In genomic region chr4:105972736-105973135, GRCm38 (mm10) we compare ENCODE assay signal across 24 mouse cellular contexts.
"Had no signal": no experiment of that assay in that cellular context is flagged by ENCODE, and none has a peak within 500 bp of the region (broad histone marks: within the 10 kb centered on the region; RNA-seq: fewer than 3 reads in every experiment).

No protein-coding gene starts in this region.

- H3K27me3 ChIP-seq: embryonic facial prominence, embryonic 12.5 days; embryonic facial prominence, embryonic 13.5 days; embryonic facial prominence, embryonic 15.5 days; forebrain, embryonic 12.5 days; forebrain, embryonic 13.5 days; forebrain, embryonic 15.5 days; heart, embryonic 12.5 days; heart, embryonic 13.5 days had no signal

- H3K27ac ChIP-seq: embryonic facial prominence, embryonic 12.5 days; embryonic facial prominence, embryonic 13.5 days; embryonic facial prominence, embryonic 15.5 days; forebrain, embryonic 10.5 days; forebrain, embryonic 12.5 days; forebrain, embryonic 13.5 days; forebrain, embryonic 15.5 days; gastrocnemius, adult 2 months; heart, adult 2 months; heart, embryonic 10.5 days; heart, embryonic 13.5 days had no signal

- ATAC-seq: forebrain, embryonic 13.5 days; forebrain, embryonic 14.5 days; forebrain, embryonic 15.5 days; forebrain, embryonic 16.5 days; forebrain, postnatal 0 days had no signal

- H3K4me1 ChIP-seq: forebrain, embryonic 15.5 days; heart, embryonic 10.5 days; heart, embryonic 12.5 days; heart, embryonic 13.5 days had no signal

- H3K9me3 ChIP-seq: embryonic facial prominence, embryonic 12.5 days; embryonic facial prominence, embryonic 13.5 days; embryonic facial prominence, embryonic 15.5 days; forebrain, embryonic 10.5 days; forebrain, embryonic 12.5 days; forebrain, embryonic 13.5 days; forebrain, embryonic 15.5 days; heart, embryonic 10.5 days; heart, embryonic 12.5 days; heart, embryonic 13.5 days had no signal

- H3K4me3 ChIP-seq: embryonic facial prominence, embryonic 12.5 days; embryonic facial prominence, embryonic 13.5 days; embryonic facial prominence, embryonic 15.5 days; erythroblast, embryonic 14.5 days; forebrain, embryonic 10.5 days; forebrain, embryonic 12.5 days; forebrain, embryonic 13.5 days; forebrain, embryonic 15.5 days; gastrocnemius, adult 2 months; heart, adult 2 months; heart, embryonic 10.5 days; heart, embryonic 12.5 days; heart, embryonic 13.5 days had no signal

- DNase-seq: cerebellum, postnatal 25 days; cerebellum, postnatal 36 days; embryo, embryonic 11 days; forebrain, postnatal 0 days; gastrocnemius, adult 2 months; gastrocnemius, postnatal 10 days; gastrocnemius, postnatal 14 days; gastrocnemius, postnatal 25 days; gastrocnemius, postnatal 36 days; heart, adult 18-20 months; heart, adult 2 months had no signal

- H3K36me3 ChIP-seq: embryonic facial prominence, embryonic 12.5 days; embryonic facial prominence, embryonic 13.5 days; embryonic facial prominence, embryonic 15.5 days; forebrain, embryonic 10.5 days; forebrain, embryonic 12.5 days; forebrain, embryonic 15.5 days; heart, embryonic 10.5 days; heart, embryonic 12.5 days; heart, embryonic 13.5 days had no signal
